Mouse (Mus musculus) heart, postnatal 0 days (tissue): ENCODE data around the gene Mllt10.

Source experiments
- CTCF ChIP-seq: IDR thresholded peaks from 2 replicates; pipeline ENCODE4 v1.5.1; 2016; ENCODE audit warnings: antibody characterized with exemption, control low read depth, low read depth
- EP300 ChIP-seq: IDR thresholded peaks from 2 replicates; pipeline ENCODE4 v1.6.1; 2016; ENCODE audit warnings: antibody characterized with exemption, low read depth

DNA sequence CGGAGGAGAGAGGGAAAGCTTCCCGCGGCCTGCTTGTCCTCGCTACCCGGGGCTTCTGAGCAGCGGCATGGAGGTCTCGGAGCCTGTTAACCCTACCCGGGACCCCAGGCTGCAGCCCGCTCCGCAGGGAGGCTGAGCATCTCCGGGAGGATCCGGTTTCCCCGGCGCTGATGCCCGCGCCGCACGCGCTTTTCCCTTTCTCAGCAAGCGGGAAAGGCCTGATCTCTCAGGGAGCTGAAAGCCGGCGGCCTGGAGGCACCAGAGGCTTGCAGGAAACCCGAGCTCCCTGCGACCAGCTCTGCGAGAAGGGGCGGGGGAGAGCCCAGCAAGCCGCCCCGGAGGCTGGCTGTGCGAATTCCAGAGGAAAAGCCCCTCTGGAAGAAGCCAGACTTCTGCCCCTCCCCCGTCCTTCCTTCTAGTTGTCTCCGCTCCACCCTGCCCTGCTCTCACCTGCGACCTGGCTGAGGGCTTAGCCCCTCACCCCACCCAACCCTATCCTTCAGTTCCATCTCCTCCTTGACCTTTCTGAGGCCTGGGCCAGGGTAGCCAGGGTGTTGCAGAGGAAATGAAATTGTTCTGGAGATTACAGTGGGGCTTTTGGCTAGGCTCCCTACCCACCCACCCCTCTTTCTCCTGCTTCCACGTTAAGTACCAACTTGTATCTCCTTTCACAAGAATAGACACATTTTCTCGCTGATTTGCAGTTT, 23.1 kb upstream of the Mllt10 start:
- TF ChIP-seq CTCF (no peak), EP300 (no peak)
